Mouse (Mus musculus): ENCODE results near the gene Gp1ba. TPM values are rescaled to one million over a fixed set of nuclear protein-coding genes. Genes with fewer than 3 reads are reported as not detected.

The Gp1ba gene
- total and polyA plus RNA-seq, 2 experiments from 2014 or later: 0.16 TPM; not detected in 1

GRCm38 (mm10) chr11:70648512-70648911 is 9.6 kb downstream of the Gp1ba start:
- no peak for DNase-seq (ENCODE audit: low spot score)
- 90% methylated on average over 4 of the region's 4 CpGs for whole genome bisulfite sequencing
- H3K4me1 ChIP-seq (ENCODE audit: insufficient read depth, low read length): peaks cover 13% of the 10 kb centered on the region
- no peaks in the 10 kb centered on the region for H3K27me3 ChIP-seq (ENCODE audit: insufficient read depth, low read length)
- H3K4me2 ChIP-seq (ENCODE audit: low read depth, low read length, poor library complexity, severe bottlenecking): peak overlapping the region; percentile 100; the same call in 1 of the 2 replicates
- H3K9ac ChIP-seq (replicated peaks; ENCODE audit: low read length, poor library complexity, severe bottlenecking): no peak overlapping the region; the same call in 1 of the 2 replicates
- no peak overlapping the region for H3K27ac ChIP-seq (ENCODE audit: low read depth, low read length)
- no peaks in the 10 kb centered on the region for H3K9me3 ChIP-seq (ENCODE audit: low read length)
- H3K4me3 ChIP-seq (ENCODE audit: low read depth, low read length): no peak overlapping the region
- no peak for TF ChIP-seq CTCF (IDR thresholded peaks at IDR 0.05)
- peaks cover 39% of the 10 kb centered on the region for H3K36me3 ChIP-seq (ENCODE audit: insufficient read depth, low read length)
- ATAC-seq (ENCODE audit: low FRiP score): no peak

GRCm38 (mm10) chr11:70649185-70649734 is 10.3 kb downstream of the Gp1ba start:
- no peak overlapping the region for H3K27ac ChIP-seq (ENCODE audit: low read depth, low read length)
- no peaks in the 10 kb centered on the region for H3K27me3 ChIP-seq (ENCODE audit: insufficient read depth, low read length)
- peaks cover 13% of the 10 kb centered on the region for H3K4me1 ChIP-seq (ENCODE audit: insufficient read depth, low read length)
- peaks cover 38% of the 10 kb centered on the region for H3K36me3 ChIP-seq (ENCODE audit: insufficient read depth, low read length)
- no peaks in the 10 kb centered on the region for H3K9me3 ChIP-seq (ENCODE audit: low read length)
- DNase-seq (ENCODE audit: low spot score) (no peak), ATAC-seq (ENCODE audit: low FRiP score) (no peak)
- no peak for TF ChIP-seq CTCF (IDR thresholded peaks at IDR 0.05)
- 87% methylated on average over 8 of the region's 8 CpGs for WGBS
- no peak overlapping the region for H3K4me2 ChIP-seq (ENCODE audit: low read depth, low read length, poor library complexity, severe bottlenecking)
- H3K9ac ChIP-seq (replicated peaks; ENCODE audit: low read length, poor library complexity, severe bottlenecking): no peak overlapping the region
- H3K4me3 ChIP-seq (ENCODE audit: low read depth, low read length): no peak overlapping the region

- Histone ChIP-seq H3K27ac (ENCODE audit: low read depth, low read length) (no peak overlapping the region), H3K4me3 (ENCODE audit: low read depth, low read length) (no peak overlapping the region), H3K9me3 (ENCODE audit: low read length) (no peaks in the 10 kb centered on the region), H3K27me3 (ENCODE audit: insufficient read depth, low read length) (no peaks in the 10 kb centered on the region), H3K4me2 (ENCODE audit: low read depth, low read length, poor library complexity, severe bottlenecking) (no peak overlapping the region), H3K4me1 (ENCODE audit: insufficient read depth, low read length) (peaks cover 13% of the 10 kb centered on the region), H3K36me3 (ENCODE audit: insufficient read depth, low read length) (peaks cover 27% of the 10 kb centered on the region), H3K9ac (replicated peaks; ENCODE audit: low read length, poor library complexity, severe bottlenecking) (no peak overlapping the region)
- DNase-seq (ENCODE audit: low spot score) (no peak), ATAC-seq (ENCODE audit: low FRiP score) (no peak)
- 80% methylated on average over 12 of the region's 12 CpGs for WGBS
- no peak for TF ChIP-seq CTCF (IDR thresholded peaks at IDR 0.05)
Measured at GRCm38 (mm10) chr11:70650322-70651175, 11.6 kb downstream of the Gp1ba start.

GRCm38 (mm10) chr11:70651391-70651790 is 12.5 kb downstream of the Gp1ba start:
- 80% methylated on average over 2 of the region's 2 CpGs for WGBS
- H3K9me3 ChIP-seq (ENCODE audit: low read length): no peaks in the 10 kb centered on the region
- no peak for TF ChIP-seq CTCF (IDR thresholded peaks at IDR 0.05)

GRCm38 (mm10) chr11:70652029-70652883 is 13.3 kb downstream of the Gp1ba start:
- DNase-seq (ENCODE audit: low spot score): no peak
- 76% methylated on average over 12 of the region's 12 CpGs for whole genome bisulfite sequencing
- H3K27ac ChIP-seq (ENCODE audit: low read depth, low read length): no peak overlapping the region
- H3K4me1 ChIP-seq (ENCODE audit: insufficient read depth, low read length): peaks cover 10% of the 10 kb centered on the region
- TF ChIP-seq CTCF (IDR thresholded peaks at IDR 0.05): no peak
- H3K4me3 ChIP-seq (ENCODE audit: low read depth, low read length): no peak overlapping the region
- H3K4me2 ChIP-seq (ENCODE audit: low read depth, low read length, poor library complexity, severe bottlenecking): peak overlapping the region; percentile 72
- H3K36me3 ChIP-seq (ENCODE audit: insufficient read depth, low read length): peaks cover 27% of the 10 kb centered on the region
- ATAC-seq (ENCODE audit: low FRiP score): no peak
- H3K9ac ChIP-seq (replicated peaks; ENCODE audit: low read length, poor library complexity, severe bottlenecking): peak overlapping the region; percentile 98; the same call in 1 of the 2 replicates
- no peaks in the 10 kb centered on the region for H3K27me3 ChIP-seq (ENCODE audit: insufficient read depth, low read length)
- H3K9me3 ChIP-seq (ENCODE audit: low read length): no peaks in the 10 kb centered on the region

More at GRCm38 (mm10) chr11:70651391-70651790, 12.5 kb downstream of the Gp1ba start:
- DNase-seq (ENCODE audit: low spot score) (no peak), ATAC-seq (ENCODE audit: low FRiP score) (no peak)
- Histone ChIP-seq H3K4me2 (ENCODE audit: low read depth, low read length, poor library complexity, severe bottlenecking) (no peak overlapping the region), H3K27ac (ENCODE audit: low read depth, low read length) (no peak overlapping the region), H3K27me3 (ENCODE audit: insufficient read depth, low read length) (no peaks in the 10 kb centered on the region), H3K36me3 (ENCODE audit: insufficient read depth, low read length) (peaks cover 27% of the 10 kb centered on the region), H3K9ac (replicated peaks; ENCODE audit: low read length, poor library complexity, severe bottlenecking) (no peak overlapping the region), H3K4me3 (ENCODE audit: low read depth, low read length) (no peak overlapping the region), H3K4me1 (ENCODE audit: insufficient read depth, low read length) (peaks cover 10% of the 10 kb centered on the region)
